Comparison of ENCODE assay signal across 12 mouse cellular contexts in the genomic region with DNA sequence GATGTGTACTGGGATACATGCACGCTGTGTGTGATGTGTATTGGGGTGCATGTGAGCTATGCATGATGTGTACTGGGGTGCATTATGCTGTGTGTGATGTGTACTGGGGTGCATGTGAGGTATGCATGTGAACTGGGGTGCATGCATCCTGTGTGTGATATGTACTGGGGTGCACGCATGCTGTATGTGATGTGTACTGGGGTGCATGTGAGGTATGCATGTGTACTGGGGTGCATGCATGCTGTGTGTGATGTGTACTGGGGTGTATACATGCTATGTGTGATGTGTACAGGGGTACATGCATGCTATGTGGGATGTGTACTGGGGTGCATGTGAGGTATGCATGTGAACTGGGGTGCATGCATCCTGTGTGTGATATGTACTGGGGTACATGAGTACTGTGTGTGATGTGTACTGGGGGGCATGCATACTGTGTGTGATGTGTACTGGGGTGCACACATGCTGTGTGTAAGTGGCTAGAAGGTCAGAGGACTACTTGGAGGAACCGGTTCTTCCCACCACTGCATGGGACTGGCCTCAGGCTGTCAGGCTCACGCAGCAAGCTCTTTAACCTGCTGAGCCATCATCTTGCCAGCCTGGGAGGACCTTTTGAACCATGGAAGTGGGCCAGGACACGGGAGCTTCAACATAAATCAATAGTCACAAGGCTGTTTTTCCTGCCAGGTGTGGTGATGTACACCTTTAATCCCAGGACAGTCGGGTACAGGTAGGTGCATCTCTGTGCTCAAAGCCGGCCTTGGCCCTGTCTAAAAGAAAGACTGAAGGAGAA. TPM values are rescaled to one million over a fixed set of nuclear protein-coding genes. Genes with fewer than 3 reads are reported as not detected.
DNase-seq lines count a peak whose midpoint lies in the region; TF ChIP-seq lines count a peak whose summit lies in the region.
"Had no signal": no experiment of that assay in that cellular context is flagged by ENCODE, and none has a peak within 500 bp of the region (broad histone marks: within the 10 kb centered on the region; RNA-seq: fewer than 3 reads in every experiment).

No protein-coding gene starts in this region.

- no peaks in the 10 kb centered on the region for H3K27me3 ChIP-seq in MEL (ENCODE audit: control insufficient read depth in 1 of 2, insufficient read depth in 2 of 2, low read length in 2 of 2)
- no peaks in the 10 kb centered on the region for H3K27me3 ChIP-seq in hindbrain, embryonic 10.5 days (ENCODE audit: insufficient read depth, poor library complexity, severe bottlenecking)
- H3K27me3 ChIP-seq: Patski had no signal

- TF ChIP-seq POLR2A in MEL (IDR thresholded peaks at IDR 0.05; ENCODE audit: control insufficient read depth in 1 of 2, insufficient read depth in 1 of 2, low read depth in 1 of 2, low read length in 2 of 2, poor library complexity in 1 of 2): no peak

- no peak for TF ChIP-seq CTCF in MEL (IDR thresholded peaks at IDR 0.05 in 2 of 3, conservative IDR thresholded peaks at IDR 0.05 in 1 of 3; ENCODE audit: control insufficient read depth in 1 of 3, insufficient read depth in 1 of 3, low read depth in 2 of 3, low read length in 3 of 3, poor library complexity in 1 of 3, severe bottlenecking in 1 of 3)

- H3K79me2 ChIP-seq in MEL (ENCODE audit: control insufficient read depth, insufficient read depth, low read length, poor library complexity): no peaks in the 10 kb centered on the region

- H3K36me3 ChIP-seq in MEL (ENCODE audit: control insufficient read depth in 1 of 2, insufficient read depth in 2 of 2, low read length in 2 of 2): peaks cover 0 to 9% of the 10 kb centered on the region in 2 experiments; a peak in 2 of 4 replicates
- no peaks in the 10 kb centered on the region for H3K36me3 ChIP-seq in hindbrain, embryonic 10.5 days

- H3K4me1 ChIP-seq in MEL (ENCODE audit: control insufficient read depth in 1 of 2, insufficient read depth in 2 of 2, low read length in 2 of 2): peaks cover 0 to 15% of the 10 kb centered on the region in 2 experiments; a peak in 2 of 4 replicates
- H3K4me1 ChIP-seq in hindbrain, embryonic 10.5 days (replicated peaks): no peaks in the 10 kb centered on the region

- H3K4me3 ChIP-seq in MEL (ENCODE audit: control insufficient read depth in 1 of 2, insufficient read depth in 1 of 2, low read depth in 2 of 2, low read length in 2 of 2): no peak overlapping the region
- H3K4me3 ChIP-seq in hindbrain, embryonic 10.5 days: no peak overlapping the region

- no peak overlapping the region for H3K27ac ChIP-seq in MEL (ENCODE audit: control insufficient read depth, low read depth, low read length)
- no peak overlapping the region for H3K27ac ChIP-seq in hindbrain, embryonic 10.5 days

- H3K9me3 ChIP-seq in MEL (replicated peaks; ENCODE audit: insufficient read depth, low read length): no peaks in the 10 kb centered on the region
- peaks cover 14% of the 10 kb centered on the region for H3K9me3 ChIP-seq in hindbrain, embryonic 10.5 days

- TF ChIP-seq EP300 in MEL (IDR thresholded peaks at IDR 0.05; ENCODE audit: low read depth in 1 of 2, low read length in 2 of 2): no peak

- 85% methylated on average over 7 of the region's 7 CpGs for WGBS in hindbrain, embryonic 10.5 days

- no peak overlapping the region for H3K9ac ChIP-seq in MEL (ENCODE audit: control insufficient read depth, low read depth, low read length, poor library complexity, severe bottlenecking)

- TF ChIP-seq RAD21 in MEL (IDR thresholded peaks at IDR 0.05; ENCODE audit: low read depth, low read length): no peak

- peak; percentile 81 for DNase-seq in heart, adult 11 months
- DNase-seq in heart, adult 18-20 months: no peak
- no peak for DNase-seq in MEL (ENCODE audit: low read depth, low spot score)
- DNase-seq in kidney, adult 18-20 months: peak; percentile 62
- peak; percentile 73 to 82 for DNase-seq in kidney, postnatal 25 days
- DNase-seq in frontal cortex, postnatal 36 days (ENCODE audit: low spot score in 2 of 2): no peak
- DNase-seq in hindbrain, embryonic 10.5 days (ENCODE audit: low spot score): no peak
- no peak for DNase-seq in layer of hippocampus, postnatal 10 days (ENCODE audit: low spot score in 2 of 2)
- DNase-seq: layer of hippocampus, postnatal 36 days; right cerebral cortex, postnatal 4 days; thymus, postnatal 25 days had no signal

TF ChIP-seq in MEL, 35 proteins besides CTCF, POLR2A, EP300 and RAD21:
- peak; percentile 67; the same call in 1 of the 2 replicates for TF ChIP-seq POLR2AphosphoS5 (IDR thresholded peaks at IDR 0.05; ENCODE audit: borderline replicate concordance, low read depth, low read length)
- TF ChIP-seq NELFE (IDR thresholded peaks at IDR 0.05; ENCODE audit: low read depth, low read length): no peak

RNA-seq across cellular contexts. Expression of a gene that starts 45.4 kb away (rescaled TPM):
- total RNA-seq in heart, adult 18-20 months (2021): 10 to 100 TPM; 71.3 to 77.6 TPM
- 60.5 and 62.5 TPM in 2 replicates for total RNA-seq in MEL (2012; rRNA removed)
- 10 to 100 TPM in 1 of 2 experiments, not detected in 1; 79.3 TPM for polyA plus RNA-seq in MEL (2012; ENCODE audit: insufficient read depth in 1 of 2, insufficient read length in 2 of 2, low read depth in 1 of 2, low replicate concordance in 2 of 2, missing spikeins in 1 of 2)
- polyA plus RNA-seq in hindbrain, embryonic 10.5 days (2016; fragmentation: Nextera tagmentation; extraction: Ambion mirVana): 32.8 and 36.2 TPM in 2 replicates
- 10 to 100 TPM; 45.8 to 51.1 TPM for total RNA-seq in layer of hippocampus, postnatal 10 days (2021)

Comparison
In these comparisons a context has a peak if more than half of its experiments do, and no peak if none do; other contexts are left out.
1. DNase-seq: peak in heart, adult 11 months (single experiment), kidney, adult 18-20 months (single experiment) and kidney, postnatal 25 days (2 of 2); none in heart, adult 18-20 months (0 of 2), MEL (single experiment), frontal cortex, postnatal 36 days (0 of 2), hindbrain, embryonic 10.5 days (single experiment) and layer of hippocampus, postnatal 10 days (0 of 2).